Mouse (Mus musculus) brown adipose tissue, adult 24 weeks (tissue): ENCODE results near the gene Vps33b. TPM values are rescaled to one million over a fixed set of nuclear protein-coding genes. Genes with fewer than 3 reads are reported as not detected.

Source experiments
- polyA plus RNA-seq: library from polyadenylated mRNA; stranded (reverse); fragments of >200 nt; gene quantifications from 2 replicates; pipeline ENCODE4 v1.2.4, GENCODE M21; 2012; ENCODE audit not compliant: missing spikeins, insufficient read depth, insufficient read length

Gene Vps33b
- polyA plus RNA-seq, 1 experiment = 6.4 TPM

Other genes starting within 250 kb of the Vps33b start
- gene Zfp710, start 244.8 kb upstream of the Vps33b start, polyA plus RNA-seq = 6.4 and 7.7 TPM in 2 replicates
- 310 and 421 TPM in 2 replicates for gene Idh2, start 154.3 kb upstream of the Vps33b start, polyA plus RNA-seq
- 13.1 and 15.1 TPM in 2 replicates for gene Sema4b, start 82.8 kb upstream of the Vps33b start, polyA plus RNA-seq
- gene Cib1, start 36.8 kb upstream of the Vps33b start, polyA plus RNA-seq = 56.7 and 63.4 TPM in 2 replicates
- gene Gdpgp1, start 36.8 kb upstream of the Vps33b start, polyA plus RNA-seq = 0.71 and 2.9 TPM in 2 replicates
- gene Ttll13, start 23.3 kb upstream of the Vps33b start, polyA plus RNA-seq = not detected in 2 replicates
- gene Ngrn, start 8.4 kb upstream of the Vps33b start, polyA plus RNA-seq = 26.1 and 27.5 TPM in 2 replicates
- gene Prc1, start 24.8 kb downstream of the Vps33b start, polyA plus RNA-seq = 1.3 TPM in 1 of 2 replicates, not detected in the other
- gene Rccd1, start 54.8 kb downstream of the Vps33b start, polyA plus RNA-seq = 3.7 and 7.2 TPM in 2 replicates
- 12.8 and 19.7 TPM in 2 replicates for gene Unc45a, start 71.4 kb downstream of the Vps33b start, polyA plus RNA-seq
- 35.2 and 35.6 TPM in 2 replicates for gene Hddc3, start 73.5 kb downstream of the Vps33b start, polyA plus RNA-seq
- 56.3 and 65.8 TPM in 2 replicates for gene Man2a2, start 101.7 kb downstream of the Vps33b start, polyA plus RNA-seq
- 5.6 and 5.8 TPM in 2 replicates for gene Fes, start 118.3 kb downstream of the Vps33b start, polyA plus RNA-seq
- 46.7 and 50.2 TPM in 2 replicates for gene Furin, start 135.8 kb downstream of the Vps33b start, polyA plus RNA-seq